Mouse (Mus musculus) liver, embryonic 16.5 days (tissue): ENCODE measurements around the gene Tas2r124. TPM values are rescaled to one million over a fixed set of nuclear protein-coding genes. Genes with fewer than 3 reads are reported as not detected.

ENCODE experiments used
- polyA plus RNA-seq: library from polyadenylated mRNA; unstranded; fragments of >200 nt; fragmentation: Nextera tagmentation; extraction: Ambion mirVana; gene quantifications from 2 replicates; pipeline ENCODE4 v1.2.1, GENCODE M21; 2015

The Tas2r124 gene
- polyA plus RNA-seq, 1 experiment from 2014 or later = not detected

Other genes starting within 250 kb of the Tas2r124 start
- gene Prh1, start 184.9 kb upstream of the Tas2r124 start, polyA plus RNA-seq = not detected in 2 replicates
- gene Prp2, start 158.8 kb upstream of the Tas2r124 start, polyA plus RNA-seq = not detected in 2 replicates
- gene A630073D07Rik, start 103.2 kb upstream of the Tas2r124 start, polyA plus RNA-seq = not detected in 2 replicates
- gene Tas2r120, start 97.8 kb upstream of the Tas2r124 start, polyA plus RNA-seq = not detected in 2 replicates
- not detected in 2 replicates for gene Tas2r121, start 53.7 kb upstream of the Tas2r124 start, polyA plus RNA-seq
- not detected in 2 replicates for gene Tas2r122, start 42.8 kb upstream of the Tas2r124 start, polyA plus RNA-seq
- gene Tas2r115, start 16.7 kb upstream of the Tas2r124 start, polyA plus RNA-seq = not detected in 2 replicates
- gene Tas2r102, start 7.4 kb downstream of the Tas2r124 start, polyA plus RNA-seq = not detected in 2 replicates
- gene Tas2r136, start 23.4 kb downstream of the Tas2r124 start, polyA plus RNA-seq = not detected in 2 replicates
- gene Tas2r117, start 48.1 kb downstream of the Tas2r124 start, polyA plus RNA-seq = not detected in 2 replicates
- gene Tas2r123, start 92.4 kb downstream of the Tas2r124 start, polyA plus RNA-seq = not detected in 2 replicates
- gene Tas2r116, start 100.7 kb downstream of the Tas2r124 start, polyA plus RNA-seq = not detected in 2 replicates
- not detected in 2 replicates for gene Tas2r110, start 113.3 kb downstream of the Tas2r124 start, polyA plus RNA-seq
- not detected in 2 replicates for gene Tas2r113, start 138.3 kb downstream of the Tas2r124 start, polyA plus RNA-seq
- not detected in 2 replicates for gene Tas2r125, start 154.9 kb downstream of the Tas2r124 start, polyA plus RNA-seq
- gene Tas2r129, start 196.4 kb downstream of the Tas2r124 start, polyA plus RNA-seq = not detected in 2 replicates
- gene Tas2r131, start 203.2 kb downstream of the Tas2r124 start, polyA plus RNA-seq = not detected in 2 replicates
- gene Tas2r109, start 226.2 kb downstream of the Tas2r124 start, polyA plus RNA-seq = not detected in 2 replicates